Mouse (Mus musculus): ENCODE data around the gene Itgb2.

Itgb2 gene

GRCm38 (mm10) chr10:77530140-77530539, at the start of gene Itgb2:
Gene Itgb2, plus strand, starts transcription at chr10:77530252.
- in situ Hi-C loops (cut with MboI; ENCODE audit: unreplicated experiment in 2 of 2): no loop called here

- in situ Hi-C loops (cut with MboI; ENCODE audit: unreplicated experiment in 2 of 2): loop anchor here in 1 of 2 experiments (25.0 kb wide), 1 partner anchor 645 kb away; no protein-coding TSS in a partner anchor
Observed at GRCm38 (mm10) chr10:77481814-77482213, 48.2 kb upstream of the Itgb2 start.

GRCm38 (mm10) chr10:77484205-77484935, 45.7 kb upstream of the Itgb2 start:
- in situ Hi-C loops (cut with MboI; ENCODE audit: unreplicated experiment in 2 of 2): loop anchor here in 1 of 2 experiments (25.0 kb wide), 1 partner anchor 647 kb away; no protein-coding TSS in a partner anchor

GRCm38 (mm10) chr10:77485786-77486185, 44.3 kb upstream of the Itgb2 start:
- in situ Hi-C loops (cut with MboI; ENCODE audit: unreplicated experiment in 2 of 2): loop anchor here in 1 of 2 experiments (25.0 kb wide), 1 partner anchor 648 kb away; no protein-coding TSS in a partner anchor

- in situ Hi-C loops (cut with MboI; ENCODE audit: unreplicated experiment in 2 of 2): loop anchor here in 1 of 2 experiments (25.0 kb wide), 1 partner anchor 651 kb away; no protein-coding TSS in a partner anchor
Observed at GRCm38 (mm10) chr10:77488168-77488567, 41.9 kb upstream of the Itgb2 start.

GRCm38 (mm10) chr10:77491585-77491984, 38.5 kb upstream of the Itgb2 start:
- in situ Hi-C loops (cut with MboI; ENCODE audit: unreplicated experiment in 2 of 2): loop anchor here in 1 of 2 experiments (25.0 kb wide), 1 partner anchor 654 kb away; no protein-coding TSS in a partner anchor

- in situ Hi-C loops (cut with MboI; ENCODE audit: unreplicated experiment in 2 of 2): loop anchor here in 1 of 2 experiments (25.0 kb wide), 1 partner anchor 656 kb away; no protein-coding TSS in a partner anchor
Observed at GRCm38 (mm10) chr10:77492885-77493284, 37.2 kb upstream of the Itgb2 start.

GRCm38 (mm10) chr10:77497185-77497584, 32.9 kb upstream of the Itgb2 start:
- in situ Hi-C loops (cut with MboI; ENCODE audit: unreplicated experiment in 2 of 2): loop anchor here in 1 of 2 experiments (25.0 kb wide), 1 partner anchor 660 kb away; no protein-coding TSS in a partner anchor

- in situ Hi-C loops (cut with MboI; ENCODE audit: unreplicated experiment in 2 of 2): loop anchor here in 1 of 2 experiments (25.0 kb wide), 1 partner anchor 661 kb away; no protein-coding TSS in a partner anchor
Observed at GRCm38 (mm10) chr10:77498254-77498653, 31.8 kb upstream of the Itgb2 start.

GRCm38 (mm10) chr10:77500636-77501035, 29.4 kb upstream of the Itgb2 start:
- in situ Hi-C loops (cut with MboI; ENCODE audit: unreplicated experiment in 2 of 2): loop anchor here in 1 of 2 experiments (25.0 kb wide), 1 partner anchor 412 kb away; the partner anchor contains the start of gene Lrrc3

GRCm38 (mm10) chr10:77502967-77503922, 26.8 kb upstream of the Itgb2 start:
- in situ Hi-C loops (cut with MboI; ENCODE audit: unreplicated experiment in 2 of 2): loop anchor here in 1 of 2 experiments (25.0 kb wide), 1 partner anchor 409 kb away; the partner anchor contains the start of gene Lrrc3

GRCm38 (mm10) chr10:77504143-77504542, 25.9 kb upstream of the Itgb2 start:
- in situ Hi-C loops (cut with MboI; ENCODE audit: unreplicated experiment in 2 of 2): loop anchor here in 1 of 2 experiments (25.0 kb wide), 1 partner anchor 408 kb away; the partner anchor contains the start of gene Lrrc3

GRCm38 (mm10) chr10:77506526-77506925, 23.5 kb upstream of the Itgb2 start:
- in situ Hi-C loops (cut with MboI; ENCODE audit: unreplicated experiment in 2 of 2): loop anchor here in 1 of 2 experiments (25.0 kb wide), 1 partner anchor 406 kb away; the partner anchor contains the start of gene Lrrc3

- in situ Hi-C loops (cut with MboI; ENCODE audit: unreplicated experiment in 2 of 2): loop anchor here in 1 of 2 experiments (25.0 kb wide), 1 partner anchor 405 kb away; the partner anchor contains the start of gene Lrrc3
Observed at GRCm38 (mm10) chr10:77506961-77507577, 23.0 kb upstream of the Itgb2 start.

GRCm38 (mm10) chr10:77507779-77508178, 22.3 kb upstream of the Itgb2 start:
- in situ Hi-C loops (cut with MboI; ENCODE audit: unreplicated experiment in 2 of 2): loop anchor here in 1 of 2 experiments (25.0 kb wide), 1 partner anchor 405 kb away; the partner anchor contains the start of gene Lrrc3

- in situ Hi-C loops (cut with MboI; ENCODE audit: unreplicated experiment in 2 of 2): loop anchor here in 1 of 2 experiments (25.0 kb wide), 1 partner anchor 404 kb away; the partner anchor contains the start of gene Lrrc3
Observed at GRCm38 (mm10) chr10:77508744-77509143, 21.3 kb upstream of the Itgb2 start.

GRCm38 (mm10) chr10:77509403-77510187, 20.5 kb upstream of the Itgb2 start:
- in situ Hi-C loops (cut with MboI; ENCODE audit: unreplicated experiment in 2 of 2): loop anchor here (5.0 to 25.0 kb wide), 9 partner anchors 152 to 655 kb away; partner anchors contain the start of genes D10Jhu81e (in 2 of the 2), Gm3233 (in 1 of the 2), Gm9736 (in 1 of the 2) and Lrrc3 (in 1 of the 2)

Data from v-Abl transformed pro-B cells (cell line).